In genomic region chr19:43906492-43906891, GRCm38 (mm10) we compare ENCODE assay signal across 14 mouse cellular contexts. TPM values are rescaled to one million over a fixed set of nuclear protein-coding genes. Genes with fewer than 3 reads are reported as not detected.
DNase-seq lines count a peak whose midpoint lies in the region; ATAC-seq and TF ChIP-seq lines count a peak whose summit lies in the region.
"Had no signal": no experiment of that assay in that cellular context is flagged by ENCODE, and none has a peak within 500 bp of the region (broad histone marks: within the 10 kb centered on the region; RNA-seq: fewer than 3 reads in every experiment).

No protein-coding gene starts in this region.

- H3K27me3 ChIP-seq in intestine, postnatal 0 days (replicated peaks; ENCODE audit: control insufficient read depth, insufficient read depth, low read length), result no peaks in the 10 kb centered on the region
- no peaks in the 10 kb centered on the region for H3K27me3 ChIP-seq in intestine, embryonic 16.5 days (replicated peaks; ENCODE audit: control insufficient read depth, insufficient read depth, low read length)
- H3K27me3 ChIP-seq: forebrain, embryonic 15.5 days; lung, embryonic 15.5 days; neural tube, embryonic 12.5 days had no signal

- no peak overlapping the region for H3K27ac ChIP-seq in intestine, postnatal 0 days (ENCODE audit: low read depth, low read length)
- no peak overlapping the region for H3K27ac ChIP-seq in intestine, embryonic 16.5 days (ENCODE audit: low read length)
- no peak overlapping the region for H3K27ac ChIP-seq in bone marrow macrophage, adult 2 months (ENCODE audit: insufficient read depth, low read depth, low read length)
- H3K27ac ChIP-seq: forebrain, embryonic 15.5 days; lung, embryonic 15.5 days; neural tube, embryonic 12.5 days had no signal

- no peaks in the 10 kb centered on the region for H3K9me3 ChIP-seq in intestine, postnatal 0 days (ENCODE audit: control insufficient read depth)
- no peaks in the 10 kb centered on the region for H3K9me3 ChIP-seq in intestine, embryonic 16.5 days (ENCODE audit: control insufficient read depth, low read length)
- H3K9me3 ChIP-seq: forebrain, embryonic 15.5 days; G1E; lung, embryonic 15.5 days; neural tube, embryonic 12.5 days had no signal

- H3K36me3 ChIP-seq in intestine, postnatal 0 days (ENCODE audit: control insufficient read depth, insufficient read depth), result peaks cover 38% of the 10 kb centered on the region
- no peaks in the 10 kb centered on the region for H3K36me3 ChIP-seq in intestine, embryonic 16.5 days (ENCODE audit: control insufficient read depth, insufficient read depth, low read length)
- H3K36me3 ChIP-seq: forebrain, embryonic 15.5 days; G1E had no signal

- peak; percentile 54; the same call in 1 of the 2 replicates for TF ChIP-seq CTCF in intestine, postnatal 0 days (IDR thresholded peaks at IDR 0.05; ENCODE audit: low read depth)
- peak; percentile 28 for TF ChIP-seq CTCF in bone marrow macrophage, adult 2 months (IDR thresholded peaks at IDR 0.05; ENCODE audit: low read depth, low read length)

- ATAC-seq in intestine, postnatal 0 days, result no peak
- no peak for ATAC-seq in intestine, embryonic 16.5 days
- ATAC-seq in megakaryocyte-erythroid progenitor cell, adult 5-6 weeks (replicated peaks; ENCODE audit: low FRiP score, low TSS enrichment, poor library complexity, severe bottlenecking), result no peak
- ATAC-seq: forebrain, embryonic 15.5 days; inflammation-experienced regulatory T-cells, adult 6 months had no signal

- no peak overlapping the region for H3K9ac ChIP-seq in intestine, postnatal 0 days (ENCODE audit: low read depth, low read length)
- H3K9ac ChIP-seq in intestine, embryonic 16.5 days (ENCODE audit: low read depth, low read length), result no peak overlapping the region
- H3K9ac ChIP-seq: forebrain, embryonic 15.5 days; lung, embryonic 15.5 days; neural tube, embryonic 12.5 days had no signal

- TF ChIP-seq POLR2A in bone marrow macrophage, adult 2 months (IDR thresholded peaks at IDR 0.05; ENCODE audit: borderline replicate concordance, low read depth, low read length), result no peak

- DNase-seq in retina, postnatal 1 day, result peak; percentile 21
- no peak for DNase-seq in retina, embryonic 14.5 days (ENCODE audit: low spot score)
- DNase-seq in urinary bladder, postnatal 36 days (ENCODE audit: low spot score in 2 of 2), result no peak
- DNase-seq in layer of hippocampus, adult 9-11 months, result no peak
- DNase-seq: cerebellum, adult 9-11 months had no signal

- no peak overlapping the region for H3K4me2 ChIP-seq in intestine, postnatal 0 days (replicated peaks; ENCODE audit: low read depth)
- no peak overlapping the region for H3K4me2 ChIP-seq in intestine, embryonic 16.5 days (ENCODE audit: low read depth, low read length)
- H3K4me2 ChIP-seq: forebrain, embryonic 15.5 days; lung, embryonic 15.5 days; neural tube, embryonic 12.5 days had no signal

- 94% methylated on average over 7 of the region's 7 CpGs for WGBS in intestine, postnatal 0 days
- WGBS in intestine, embryonic 16.5 days, result 88% methylated on average over 7 of the region's 7 CpGs

- H3K4me1 ChIP-seq in intestine, postnatal 0 days (replicated peaks; ENCODE audit: control insufficient read depth, insufficient read depth, low read length), result no peaks in the 10 kb centered on the region
- no peaks in the 10 kb centered on the region for H3K4me1 ChIP-seq in intestine, embryonic 16.5 days (ENCODE audit: control insufficient read depth, insufficient read depth, low read length)
- H3K4me1 ChIP-seq in bone marrow macrophage, adult 2 months (ENCODE audit: control insufficient read depth, insufficient read depth, low read length), result no peaks in the 10 kb centered on the region
- H3K4me1 ChIP-seq: forebrain, embryonic 15.5 days; neural tube, embryonic 12.5 days had no signal

- no peak overlapping the region for H3K4me3 ChIP-seq in intestine, postnatal 0 days (ENCODE audit: low read depth, low read length)
- H3K4me3 ChIP-seq in intestine, embryonic 16.5 days (ENCODE audit: low read length), result no peak overlapping the region
- no peak overlapping the region for H3K4me3 ChIP-seq in bone marrow macrophage, adult 2 months (ENCODE audit: insufficient read depth, low read length)
- H3K4me3 ChIP-seq: forebrain, embryonic 15.5 days; lung, embryonic 15.5 days; neural tube, embryonic 12.5 days had no signal

RNA-seq across cellular contexts. Expression of gene Dnmbp, which starts 33.5 kb away (rescaled TPM):
- polyA plus RNA-seq in intestine, postnatal 0 days (2015; fragmentation: Nextera tagmentation; extraction: Ambion mirVana), result 21.4 TPM in 2 replicates
- polyA plus RNA-seq in intestine, embryonic 16.5 days (2015; fragmentation: Nextera tagmentation; extraction: Ambion mirVana), result 34.2 and 34.3 TPM in 2 replicates
- 10.2 and 13.5 TPM in 2 replicates for polyA plus RNA-seq in bone marrow macrophage, adult 2 months (2012; ENCODE audit: insufficient read depth, insufficient read length, missing spikeins)
- 2.1 and 5.0 TPM in 2 replicates for total RNA-seq in megakaryocyte-erythroid progenitor cell, adult 5-6 weeks (2014; fragmentation: Nextera tagmentation)
- total RNA-seq in megakaryocyte-erythroid progenitor cell, adult 5-6 weeks (2017), result 1.8 and 1.9 TPM in 2 replicates
